Mouse (Mus musculus): ENCODE results near the gene Gsdma. TPM values are rescaled to one million over a fixed set of nuclear protein-coding genes. Genes with fewer than 3 reads are reported as not detected.

Gsdma gene
- polyA plus RNA-seq, 1 experiment from 2014 or later: 0.06 TPM

DNA sequence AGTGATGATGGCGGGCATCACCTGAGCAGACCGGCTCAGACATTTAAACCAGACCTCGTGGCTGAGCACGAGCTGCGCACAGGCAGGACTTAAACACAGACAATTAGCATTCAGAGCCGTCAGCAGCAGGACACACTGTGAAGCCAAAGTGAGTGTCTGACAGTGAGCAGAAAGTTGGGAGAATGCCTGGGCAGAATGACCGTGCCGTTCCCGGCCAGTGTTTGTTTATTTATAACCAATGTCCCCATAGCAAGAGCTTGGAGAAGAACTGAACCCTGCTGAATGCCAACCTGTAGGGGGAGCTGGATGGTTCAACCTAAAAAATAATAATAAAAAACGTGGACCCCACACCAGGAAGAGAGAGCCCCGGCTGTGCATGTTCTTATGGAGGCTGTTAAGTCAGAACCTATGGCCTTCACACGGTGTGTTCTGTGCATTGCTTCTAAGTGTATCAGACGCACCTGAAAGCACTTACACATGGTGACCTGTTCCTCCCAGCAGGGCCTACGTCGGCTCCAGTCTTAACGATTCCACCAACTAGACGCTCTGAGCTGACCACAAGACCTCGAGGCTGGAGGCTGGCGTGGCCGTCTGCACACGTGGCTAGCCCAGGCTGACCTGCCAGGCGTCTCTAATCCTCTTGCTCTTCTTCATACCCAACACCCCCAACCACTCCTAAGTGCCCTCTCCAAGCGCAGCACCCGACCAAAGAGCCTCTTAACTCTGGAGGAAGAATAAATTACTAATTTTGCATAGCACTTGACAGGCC lies 57.5 kb downstream of the Gsdma start:
- ATAC-seq: peak; percentile 31
- CTCF ChIA-PET: interaction anchor here (0.9 to 5.3 kb wide), 5 partner anchors 8 to 119 kb away, joined by 3 to 41 read pairs (median 5); partner anchors contain the start of gene Med24
- H3K27me3 ChIP-seq: no peaks in the 10 kb centered on the region
- peak; percentile 70 for TF ChIP-seq CTCF (IDR thresholded peaks at IDR 0.05)
- in situ Hi-C loops (cut with MboI; ENCODE audit: low pct_unique_long_range_greater_than_20kb): no loop called here
- POLR2A ChIA-PET: no interaction called here
- DNase-seq (ENCODE audit: low read depth, low spot score): no peak

DNA sequence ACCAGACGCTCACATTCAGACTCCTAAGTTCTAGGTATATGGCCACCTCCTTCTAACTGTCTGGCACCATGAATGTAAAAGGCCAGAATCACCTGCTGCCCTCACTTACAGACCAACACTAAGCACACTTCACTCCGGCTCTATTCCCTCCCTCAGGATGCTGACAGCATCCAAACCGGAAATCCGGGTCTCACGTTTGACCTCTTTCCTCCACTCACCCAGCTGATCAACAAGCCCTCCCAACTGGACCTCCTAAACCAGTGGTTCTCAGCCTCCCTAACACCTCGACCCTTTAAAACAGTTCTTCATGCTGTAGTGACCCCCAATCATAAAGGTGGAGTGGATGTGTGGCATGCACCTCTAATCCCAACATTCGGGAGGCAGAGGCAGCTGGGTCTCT lies 58.9 kb downstream of the Gsdma start:
- no peaks in the 10 kb centered on the region for H3K27me3 ChIP-seq
- in situ Hi-C loops (cut with MboI; ENCODE audit: low pct_unique_long_range_greater_than_20kb): no loop called here
- CTCF ChIA-PET: interaction anchor here (1.0 kb wide), 1 partner anchor 23 kb away, joined by 4 read pairs; no protein-coding TSS in a partner anchor
- no peak for TF ChIP-seq CTCF (IDR thresholded peaks at IDR 0.05)
- ATAC-seq (no peak), DNase-seq (ENCODE audit: low read depth, low spot score) (no peak)
- POLR2A ChIA-PET: no interaction called here

DNA sequence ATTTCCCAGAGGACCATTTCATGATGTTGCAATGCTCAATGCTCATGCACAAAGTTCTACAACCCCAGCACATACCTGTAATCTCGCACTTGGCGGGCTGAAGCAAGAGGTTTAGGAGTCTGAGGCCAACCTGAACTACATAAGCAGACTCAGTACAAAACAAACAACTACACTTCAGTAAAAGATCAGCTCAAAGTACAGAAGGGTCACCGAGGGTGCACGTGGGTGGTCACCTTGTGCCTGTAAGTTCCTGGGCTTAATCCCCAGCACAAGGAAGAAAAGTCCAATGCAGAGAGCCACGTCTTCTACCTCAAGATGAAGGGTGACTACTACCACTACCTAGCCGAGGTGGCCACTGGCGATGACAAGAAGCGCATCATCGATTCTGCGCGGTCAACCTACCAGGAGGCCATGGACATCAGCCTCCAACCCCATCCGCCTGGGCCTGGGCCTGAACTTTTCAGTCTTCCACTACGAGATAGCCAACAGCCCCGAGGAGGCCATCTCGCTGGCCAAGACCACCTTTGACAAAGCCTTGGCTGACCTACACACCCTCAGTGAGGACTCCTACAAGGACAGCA lies 61.9 kb downstream of the Gsdma start:
- DNase-seq (ENCODE audit: low read depth, low spot score): no peak
- POLR2A ChIA-PET: no interaction called here
- H3K27me3 ChIP-seq: no peaks in the 10 kb centered on the region
- TF ChIP-seq CTCF (IDR thresholded peaks at IDR 0.05): no peak
- in situ Hi-C loops (cut with MboI; ENCODE audit: low pct_unique_long_range_greater_than_20kb): no loop called here
- CTCF ChIA-PET: interaction anchor here (1.3 kb wide), 1 partner anchor 61 kb away, joined by 3 read pairs; no protein-coding TSS in a partner anchor
- no peak for ATAC-seq

Other genes with a start within 250 kb of the Gsdma start
- gene Mien1, start 225.4 kb upstream of the Gsdma start, polyA plus RNA-seq (2021): 100 TPM
- gene Grb7, start 218.0 kb upstream of the Gsdma start, polyA plus RNA-seq (2021): 1.7 TPM
- not detected for gene Ikzf3, start 118.3 kb upstream of the Gsdma start, polyA plus RNA-seq (2021)
- gene Zpbp2, start 113.3 kb upstream of the Gsdma start, polyA plus RNA-seq (2021): 0.98 TPM
- gene Ormdl3, start 77.0 kb upstream of the Gsdma start, polyA plus RNA-seq (2021): 94.8 TPM
- gene Lrrc3c, start 66.1 kb upstream of the Gsdma start, polyA plus RNA-seq (2021): not detected
- gene Gm12355, start 38.7 kb upstream of the Gsdma start, polyA plus RNA-seq (2021): 16.4 TPM
- gene Gsdma3, start 38.0 kb upstream of the Gsdma start, polyA plus RNA-seq (2021): not detected
- gene Gsdma2, start 17.6 kb upstream of the Gsdma start, polyA plus RNA-seq (2021): not detected
- gene Psmd3, start 18.2 kb downstream of the Gsdma start, polyA plus RNA-seq (2021): 161 TPM
- 0.62 TPM for gene Csf3, start 36.9 kb downstream of the Gsdma start, polyA plus RNA-seq (2021)
- 47.2 TPM for gene Med24, start 65.1 kb downstream of the Gsdma start, polyA plus RNA-seq (2021)
- 44.7 TPM for gene Thra, start 76.3 kb downstream of the Gsdma start, polyA plus RNA-seq (2021)
- 37.2 TPM for gene Nr1d1, start 111.0 kb downstream of the Gsdma start, polyA plus RNA-seq (2021)
- 69.9 TPM for gene Msl1, start 131.2 kb downstream of the Gsdma start, polyA plus RNA-seq (2021)
- 39.4 TPM for gene Casc3, start 140.6 kb downstream of the Gsdma start, polyA plus RNA-seq (2021)
- gene Rapgefl1, start 172.4 kb downstream of the Gsdma start, polyA plus RNA-seq (2021): 2.8 TPM
- 11.2 TPM for gene Wipf2, start 199.3 kb downstream of the Gsdma start, polyA plus RNA-seq (2021)
- 9.0 TPM for gene Cdc6, start 243.4 kb downstream of the Gsdma start, polyA plus RNA-seq (2021)

Measured in Patski (cell line).